Mouse (Mus musculus): Measurements from ENCODE around the gene Calcoco2. TPM values are rescaled to one million over a fixed set of nuclear protein-coding genes. Genes with fewer than 3 reads are reported as not detected.
"Not testable (repeated sequence)": the region's sequence is repeated elsewhere in the genome, so short reads cannot be mapped to it uniquely, and the experiment has no call there.

Gene Calcoco2
- polyA plus RNA-seq, 1 experiment from 2014 or later: 0.22 TPM

DNA sequence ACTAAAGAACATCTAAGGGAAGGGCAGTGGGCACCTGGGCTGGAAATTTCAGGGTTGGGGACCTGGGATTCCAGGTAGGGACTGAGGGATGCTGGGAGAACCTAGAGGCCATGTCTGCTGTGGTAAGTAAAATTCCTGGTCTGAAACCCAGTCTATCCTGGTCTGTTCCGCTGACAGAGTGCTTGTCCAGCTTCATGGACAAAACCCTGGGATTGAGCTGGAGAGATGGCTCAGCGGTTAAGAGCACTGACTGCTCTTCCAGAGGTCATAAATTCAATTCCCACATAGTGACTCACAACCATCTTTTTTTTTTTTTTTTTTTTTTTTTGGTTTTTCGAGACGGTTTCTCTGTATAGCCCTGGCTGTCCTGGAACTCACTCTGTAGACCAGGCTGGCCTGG lies 11.0 kb upstream of the Calcoco2 start:
- H3K4me1 ChIP-seq (replicated peaks; ENCODE audit: control insufficient read depth, insufficient read depth, low read length); H3K27ac ChIP-seq (ENCODE audit: low read length); H3K9me3 ChIP-seq (ENCODE audit: control insufficient read depth, low read length); H3K9ac ChIP-seq (replicated peaks; ENCODE audit: low read depth, low read length); H3K4me2 ChIP-seq (ENCODE audit: low read length); ATAC-seq; H3K36me3 ChIP-seq (ENCODE audit: control insufficient read depth, insufficient read depth); H3K4me3 ChIP-seq (replicated peaks; ENCODE audit: low read length): not testable (repeated sequence)
- H3K27me3 ChIP-seq (replicated peaks; ENCODE audit: control insufficient read depth, insufficient read depth, low read length): peaks cover 32% of the 10 kb centered on the region
- 90% methylated on average over 2 of the region's 4 CpGs for WGBS

DNA sequence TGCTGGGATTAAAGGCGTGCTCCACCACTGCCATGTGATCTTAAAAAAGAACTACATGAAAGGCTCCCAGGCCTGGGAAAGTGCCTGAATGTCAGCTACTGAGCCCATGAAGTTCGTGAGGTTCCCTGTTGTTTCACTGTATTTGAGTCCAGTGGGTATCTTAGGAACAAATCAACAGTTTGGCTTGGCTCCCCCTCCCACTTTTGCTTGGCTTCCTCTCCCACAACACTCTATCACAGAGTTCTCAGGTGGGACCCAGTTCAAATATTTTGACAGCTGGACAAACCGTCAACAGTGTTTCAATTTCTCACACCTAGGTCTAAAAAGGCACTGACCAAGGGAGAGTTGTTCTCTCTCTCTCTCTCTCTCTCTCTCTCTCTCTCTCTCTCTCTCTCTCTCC lies 7.6 kb upstream of the Calcoco2 start:
- Histone ChIP-seq H3K4me3 (replicated peaks; ENCODE audit: low read length) (no peak overlapping the region), H3K4me2 (ENCODE audit: low read length) (no peak overlapping the region), H3K4me1 (replicated peaks; ENCODE audit: control insufficient read depth, insufficient read depth, low read length) (peaks cover 4% of the 10 kb centered on the region), H3K36me3 (ENCODE audit: control insufficient read depth, insufficient read depth) (no peaks in the 10 kb centered on the region), H3K27ac (ENCODE audit: low read length) (no peak overlapping the region), H3K9ac (replicated peaks; ENCODE audit: low read depth, low read length) (no peak overlapping the region), H3K27me3 (replicated peaks; ENCODE audit: control insufficient read depth, insufficient read depth, low read length) (peaks cover 11% of the 10 kb centered on the region; the same call in 1 of the 2 replicates), H3K9me3 (ENCODE audit: control insufficient read depth, low read length) (no peaks in the 10 kb centered on the region)
- ATAC-seq: no peak
- WGBS: 53% methylated on average over 3 of the region's 3 CpGs

DNA sequence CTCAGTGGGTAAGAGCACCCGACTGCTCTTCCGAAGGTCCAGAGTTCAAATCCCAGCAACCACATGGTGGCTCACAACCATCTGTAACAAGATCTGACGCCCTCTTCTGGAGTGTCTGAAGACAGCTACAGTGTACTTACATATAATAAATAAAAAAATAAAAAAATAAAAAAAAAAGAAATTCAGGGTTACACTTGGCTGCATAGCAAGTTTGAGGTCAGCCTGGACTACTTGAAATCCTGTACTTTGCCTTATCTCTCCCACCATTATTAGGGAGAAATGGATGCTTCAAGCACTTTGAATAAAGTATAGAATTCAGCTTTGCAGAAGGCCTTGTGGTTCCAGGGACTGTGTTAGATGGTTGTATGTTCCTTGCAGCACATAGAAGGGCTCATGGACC lies 5.2 kb upstream of the Calcoco2 start:
- H3K36me3 ChIP-seq (ENCODE audit: control insufficient read depth, insufficient read depth); H3K27ac ChIP-seq (ENCODE audit: low read length); H3K4me1 ChIP-seq (replicated peaks; ENCODE audit: control insufficient read depth, insufficient read depth, low read length); H3K27me3 ChIP-seq (replicated peaks; ENCODE audit: control insufficient read depth, insufficient read depth, low read length); H3K4me3 ChIP-seq (replicated peaks; ENCODE audit: low read length); H3K9ac ChIP-seq (replicated peaks; ENCODE audit: low read depth, low read length); H3K4me2 ChIP-seq (ENCODE audit: low read length); H3K9me3 ChIP-seq (ENCODE audit: control insufficient read depth, low read length); ATAC-seq: not testable (repeated sequence)
- 85% methylated on average over 3 of the region's 3 CpGs for WGBS

DNA sequence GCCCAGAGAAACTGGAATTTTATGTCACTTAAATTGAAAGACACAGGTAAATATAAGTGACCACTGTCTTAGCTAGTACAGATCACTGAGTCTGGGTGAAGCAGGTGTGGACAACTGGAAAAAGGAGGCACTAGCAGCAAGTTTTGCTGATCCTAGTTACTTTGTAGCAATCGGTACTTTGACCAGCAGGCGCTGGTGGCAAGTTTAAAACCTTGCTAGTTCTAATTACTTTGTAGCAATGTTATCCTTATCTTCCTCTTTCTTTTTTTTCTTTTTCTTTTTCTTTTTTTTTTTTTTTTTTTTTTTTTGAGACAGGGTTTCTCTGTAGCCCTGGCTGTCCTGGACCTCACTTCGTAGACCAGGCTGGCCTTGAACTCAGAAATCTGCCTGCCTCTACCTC lies 4.4 kb upstream of the Calcoco2 start:
- no peak overlapping the region for H3K9ac ChIP-seq (replicated peaks; ENCODE audit: low read depth, low read length)
- no peak overlapping the region for H3K4me3 ChIP-seq (replicated peaks; ENCODE audit: low read length)
- no peak overlapping the region for H3K4me2 ChIP-seq (ENCODE audit: low read length)
- 88% methylated on average over 3 of the region's 3 CpGs for WGBS
- H3K36me3 ChIP-seq (ENCODE audit: control insufficient read depth, insufficient read depth): no peaks in the 10 kb centered on the region
- no peak overlapping the region for H3K27ac ChIP-seq (ENCODE audit: low read length)
- H3K9me3 ChIP-seq (ENCODE audit: control insufficient read depth, low read length): no peaks in the 10 kb centered on the region
- no peak for ATAC-seq
- no peaks in the 10 kb centered on the region for H3K27me3 ChIP-seq (replicated peaks; ENCODE audit: control insufficient read depth, insufficient read depth, low read length)
- H3K4me1 ChIP-seq (replicated peaks; ENCODE audit: control insufficient read depth, insufficient read depth, low read length): no peaks in the 10 kb centered on the region

DNA sequence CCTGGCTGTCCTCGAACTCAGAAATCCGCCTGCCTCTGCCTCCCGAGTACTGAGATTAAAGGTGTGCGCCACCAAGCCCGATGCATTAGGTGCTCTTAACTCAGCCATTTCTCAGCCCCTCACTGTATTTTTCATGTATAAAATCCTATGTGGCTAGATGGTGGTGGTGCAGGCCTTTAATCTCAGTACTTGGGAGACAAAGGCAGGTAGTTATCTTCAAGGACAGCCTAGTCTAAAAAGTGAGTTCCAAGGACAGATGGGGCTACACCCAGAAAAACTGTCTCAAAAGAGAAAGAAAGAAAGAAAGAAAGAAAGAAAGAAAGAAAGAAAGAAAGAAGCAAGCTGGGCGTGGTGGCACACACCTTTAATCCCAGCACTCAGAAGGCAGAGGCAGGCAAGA lies 3.7 kb upstream of the Calcoco2 start:
- Histone ChIP-seq H3K36me3 (ENCODE audit: control insufficient read depth, insufficient read depth) (no peaks in the 10 kb centered on the region), H3K27ac (ENCODE audit: low read length) (no peak overlapping the region), H3K27me3 (replicated peaks; ENCODE audit: control insufficient read depth, insufficient read depth, low read length) (no peaks in the 10 kb centered on the region), H3K4me2 (ENCODE audit: low read length) (no peak overlapping the region), H3K4me3 (replicated peaks; ENCODE audit: low read length) (no peak overlapping the region), H3K9me3 (ENCODE audit: control insufficient read depth, low read length) (no peaks in the 10 kb centered on the region), H3K4me1 (replicated peaks; ENCODE audit: control insufficient read depth, insufficient read depth, low read length) (no peaks in the 10 kb centered on the region), H3K9ac (replicated peaks; ENCODE audit: low read depth, low read length) (no peak overlapping the region)
- 93% methylated on average over 6 of the region's 6 CpGs for WGBS
- no peak for ATAC-seq

DNA sequence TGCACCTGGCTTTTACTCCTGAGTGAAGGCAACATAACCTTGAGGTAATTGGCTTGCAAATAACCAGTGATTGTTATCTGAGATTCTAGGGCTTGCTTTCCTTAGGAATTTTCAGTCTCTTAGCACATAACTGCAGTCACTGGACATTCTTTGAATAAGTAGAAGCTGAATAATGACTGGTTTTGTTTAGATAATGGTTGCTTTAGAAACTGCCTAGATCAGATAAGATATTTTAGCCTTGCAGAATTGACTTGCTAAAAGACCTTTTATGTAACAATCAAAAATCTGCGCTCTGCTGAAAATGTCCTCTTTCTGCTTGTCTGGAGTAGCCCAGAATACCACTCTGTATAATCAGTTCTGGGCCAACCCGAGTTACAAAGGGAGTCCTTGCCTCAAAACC lies 2.3 kb upstream of the Calcoco2 start:
- Histone ChIP-seq H3K27ac (ENCODE audit: low read length) (no peak overlapping the region), H3K9me3 (ENCODE audit: control insufficient read depth, low read length) (no peaks in the 10 kb centered on the region), H3K27me3 (replicated peaks; ENCODE audit: control insufficient read depth, insufficient read depth, low read length) (no peaks in the 10 kb centered on the region), H3K4me1 (replicated peaks; ENCODE audit: control insufficient read depth, insufficient read depth, low read length) (no peaks in the 10 kb centered on the region), H3K36me3 (ENCODE audit: control insufficient read depth, insufficient read depth) (no peaks in the 10 kb centered on the region), H3K4me3 (replicated peaks; ENCODE audit: low read length) (no peak overlapping the region), H3K9ac (replicated peaks; ENCODE audit: low read depth, low read length) (no peak overlapping the region), H3K4me2 (ENCODE audit: low read length) (no peak overlapping the region)
- WGBS: 69% methylated on average over 2 of the region's 2 CpGs
- no peak for ATAC-seq

DNA sequence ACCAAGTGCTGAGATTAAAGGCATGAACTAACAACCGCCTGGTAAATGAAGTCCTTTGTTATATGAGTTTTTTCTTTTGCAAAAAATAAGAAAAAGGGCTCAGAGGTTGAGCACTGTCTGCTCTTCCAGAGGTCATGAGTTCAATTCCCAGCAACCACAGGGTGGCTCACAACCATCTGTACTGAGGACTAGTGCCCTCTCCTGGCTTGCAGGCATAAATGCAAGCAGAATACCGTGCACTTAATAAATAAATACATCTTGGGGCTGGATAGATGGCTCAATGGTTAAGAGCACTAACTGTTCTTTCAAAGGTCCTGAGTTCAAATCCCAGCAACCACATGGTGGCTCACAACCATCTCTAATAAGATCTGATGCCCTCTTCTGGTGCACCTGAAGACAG lies 814 bp downstream of the Calcoco2 start:
- not testable (repeated sequence) for H3K4me1 ChIP-seq (replicated peaks; ENCODE audit: control insufficient read depth, insufficient read depth, low read length); H3K4me3 ChIP-seq (replicated peaks; ENCODE audit: low read length); H3K9me3 ChIP-seq (ENCODE audit: control insufficient read depth, low read length); H3K27me3 ChIP-seq (replicated peaks; ENCODE audit: control insufficient read depth, insufficient read depth, low read length); H3K9ac ChIP-seq (replicated peaks; ENCODE audit: low read depth, low read length); ATAC-seq; H3K36me3 ChIP-seq (ENCODE audit: control insufficient read depth, insufficient read depth); H3K4me2 ChIP-seq (ENCODE audit: low read length); H3K27ac ChIP-seq (ENCODE audit: low read length)
- 58% methylated on average over 2 of the region's 2 CpGs for WGBS

DNA sequence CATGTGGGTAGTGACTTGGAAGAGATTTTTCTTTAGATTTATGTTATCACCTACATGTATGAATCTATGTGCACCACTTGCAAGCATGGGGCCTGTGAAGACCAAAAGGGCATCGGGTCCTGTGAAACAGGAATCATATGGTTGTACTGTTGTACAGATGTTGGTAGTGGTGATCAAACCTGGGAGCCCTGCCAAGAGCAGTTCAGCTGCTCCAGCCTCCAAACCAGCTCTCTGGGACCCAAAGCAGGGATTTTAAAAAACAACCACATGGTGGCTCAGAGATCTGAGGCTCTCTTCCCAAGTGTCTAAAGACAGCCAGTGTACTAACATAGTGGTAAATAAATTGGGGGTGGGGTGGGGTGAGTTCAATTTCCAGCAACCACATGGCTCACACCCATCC lies 3.4 kb downstream of the Calcoco2 start:
- Histone ChIP-seq H3K4me1 (replicated peaks; ENCODE audit: control insufficient read depth, insufficient read depth, low read length) (no peaks in the 10 kb centered on the region), H3K4me2 (ENCODE audit: low read length) (no peak overlapping the region), H3K27me3 (replicated peaks; ENCODE audit: control insufficient read depth, insufficient read depth, low read length) (no peaks in the 10 kb centered on the region), H3K4me3 (replicated peaks; ENCODE audit: low read length) (no peak overlapping the region), H3K9ac (replicated peaks; ENCODE audit: low read depth, low read length) (no peak overlapping the region), H3K27ac (ENCODE audit: low read length) (no peak overlapping the region), H3K36me3 (ENCODE audit: control insufficient read depth, insufficient read depth) (no peaks in the 10 kb centered on the region), H3K9me3 (ENCODE audit: control insufficient read depth, low read length) (no peaks in the 10 kb centered on the region)
- 74% methylated on average over 1 of the region's 1 CpGs for WGBS
- no peak for ATAC-seq

DNA sequence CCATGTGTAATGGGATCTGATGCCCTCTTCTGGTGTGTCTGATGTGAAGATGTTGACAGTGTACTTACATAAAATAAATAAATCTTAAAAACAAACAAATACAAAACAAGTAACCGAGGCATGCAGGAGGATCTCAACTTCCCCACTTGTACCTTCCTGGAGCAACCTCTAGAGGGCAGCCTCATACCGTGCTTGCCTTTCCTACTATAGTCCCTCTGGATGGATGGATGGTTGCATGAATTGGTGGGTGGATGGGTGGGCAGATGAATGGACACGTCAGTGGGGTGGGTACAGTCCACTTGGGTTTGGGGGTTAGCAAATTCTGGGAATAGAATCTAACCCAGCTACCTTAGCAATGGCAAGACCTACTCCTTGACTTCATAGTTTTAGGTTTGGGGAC lies 18.4 kb downstream of the Calcoco2 start:
- no peaks in the 10 kb centered on the region for H3K27me3 ChIP-seq (replicated peaks; ENCODE audit: control insufficient read depth, insufficient read depth, low read length)
- H3K4me3 ChIP-seq (replicated peaks; ENCODE audit: low read length): no peak overlapping the region
- no peak overlapping the region for H3K4me2 ChIP-seq (ENCODE audit: low read length)
- H3K9me3 ChIP-seq (ENCODE audit: control insufficient read depth, low read length): no peaks in the 10 kb centered on the region
- H3K36me3 ChIP-seq (ENCODE audit: control insufficient read depth, insufficient read depth): no peaks in the 10 kb centered on the region
- H3K27ac ChIP-seq (ENCODE audit: low read length): no peak overlapping the region
- no peaks in the 10 kb centered on the region for H3K4me1 ChIP-seq (replicated peaks; ENCODE audit: control insufficient read depth, insufficient read depth, low read length)
- WGBS: 7% methylated on average over 3 of the region's 3 CpGs
- no peak for ATAC-seq
- no peak overlapping the region for H3K9ac ChIP-seq (replicated peaks; ENCODE audit: low read depth, low read length)

DNA sequence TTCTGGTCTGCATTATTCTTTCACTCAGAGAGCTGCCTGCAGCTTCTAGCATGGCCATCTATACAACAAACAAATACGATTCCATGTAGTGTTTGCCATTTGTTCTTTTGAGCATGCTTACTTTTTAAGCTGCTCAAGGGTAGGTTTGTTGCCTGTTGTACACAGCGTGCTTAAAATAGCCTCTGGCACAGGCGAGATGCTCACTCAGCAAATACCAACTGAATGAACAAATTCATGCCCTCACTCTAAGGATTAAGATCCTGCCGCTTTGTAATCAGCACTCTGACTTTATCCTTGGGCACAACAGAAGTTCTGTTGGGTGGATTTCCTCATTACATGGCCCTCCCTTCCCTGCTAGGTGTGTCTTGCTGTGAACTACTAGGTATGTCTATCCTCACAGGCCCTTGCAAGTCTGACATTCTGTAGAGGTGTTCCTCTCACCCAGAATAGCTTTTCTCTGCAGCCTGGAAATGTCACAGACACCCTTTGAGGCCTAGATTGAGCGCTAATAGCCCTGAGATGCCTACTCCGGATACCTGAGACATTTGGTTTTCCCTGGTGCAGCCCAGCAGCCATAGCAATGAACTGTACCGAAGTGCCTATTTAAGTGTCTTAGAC lies 19.0 kb downstream of the Calcoco2 start:
- Histone ChIP-seq H3K9me3 (ENCODE audit: control insufficient read depth, low read length) (no peaks in the 10 kb centered on the region), H3K27me3 (replicated peaks; ENCODE audit: control insufficient read depth, insufficient read depth, low read length) (no peaks in the 10 kb centered on the region), H3K27ac (ENCODE audit: low read length) (no peak overlapping the region), H3K4me2 (ENCODE audit: low read length) (no peak overlapping the region), H3K36me3 (ENCODE audit: control insufficient read depth, insufficient read depth) (no peaks in the 10 kb centered on the region), H3K9ac (replicated peaks; ENCODE audit: low read depth, low read length) (no peak overlapping the region), H3K4me1 (replicated peaks; ENCODE audit: control insufficient read depth, insufficient read depth, low read length) (no peaks in the 10 kb centered on the region), H3K4me3 (replicated peaks; ENCODE audit: low read length) (no peak overlapping the region)
- WGBS: 36% methylated on average over 7 of the region's 7 CpGs
- no peak for ATAC-seq
